Mouse (Mus musculus) MEL (cell line): Measurements from ENCODE around the gene Utp20. TPM values are rescaled to one million over a fixed set of nuclear protein-coding genes. Genes with fewer than 3 reads are reported as not detected.

Experiments
- DNase-seq: peaks from one replicate; pipeline ENCODE4 v3.0.0; 2011; ENCODE audit warnings: low read depth, low spot score
- H3K27ac ChIP-seq: 2 replicates; pipeline ENCODE4 v1.5.1; 2012; ENCODE audit warnings: low read depth, mild to moderate bottlenecking, control low read depth, low read length, moderate library complexity; ENCODE audit not compliant: control insufficient read depth
- H3K27me3 ChIP-seq, 2 experiments: fragments of 150-350 bp in 1 of 2; sonication (generic) in 1 of 2; 2 replicates each; pipeline ENCODE4 v1.6.1; 2012; ENCODE audit warnings: low read length in 2 of 2, mild to moderate bottlenecking in 2 of 2, improper control_type of control experiment in 1 of 2, moderate library complexity in 1 of 2; ENCODE audit not compliant: insufficient read depth in 2 of 2, control insufficient read depth in 1 of 2
- H3K36me3 ChIP-seq, 2 experiments: 2 replicates each; pipeline ENCODE4 v1.6.1; 2012 to 2014; ENCODE audit warnings: low read length in 2 of 2, improper control_type of control experiment in 1 of 2, inconsistent platforms in 1 of 2, mild to moderate bottlenecking in 1 of 2; ENCODE audit not compliant: insufficient read depth in 2 of 2, control insufficient read depth in 1 of 2
- H3K4me1 ChIP-seq, 2 experiments: fragments of 150-350 bp in 1 of 2; sonication (generic) in 1 of 2; 2 replicates each; pipeline ENCODE4 v1.6.1; 2012; ENCODE audit warnings: low read length in 2 of 2, improper control_type of control experiment in 1 of 2, mild to moderate bottlenecking in 1 of 2; ENCODE audit not compliant: insufficient read depth in 2 of 2, control insufficient read depth in 1 of 2
- H3K4me3 ChIP-seq, 2 experiments: fragments of 150-350 bp in 1 of 2; sonication (generic) in 1 of 2; 2 replicates each; pipeline ENCODE4 v1.5.1; 2012; ENCODE audit warnings: low read depth in 2 of 2, low read length in 2 of 2, mild to moderate bottlenecking in 2 of 2, moderate library complexity in 2 of 2, control low read depth in 1 of 2, improper control_type of control experiment in 1 of 2; ENCODE audit not compliant: control insufficient read depth in 1 of 2, insufficient read depth in 1 of 2
- H3K79me2 ChIP-seq: 2 replicates; pipeline ENCODE4 v1.6.1; 2012; ENCODE audit warnings: mild to moderate bottlenecking, low read length, moderate library complexity; ENCODE audit not compliant: control insufficient read depth, poor library complexity, insufficient read depth
- H3K9ac ChIP-seq: 2 replicates; pipeline ENCODE4 v1.6.1; 2012; ENCODE audit warnings: low read depth, mild to moderate bottlenecking, control low read depth, low read length, moderate library complexity; ENCODE audit not compliant: control insufficient read depth, poor library complexity, severe bottlenecking
- H3K9me3 ChIP-seq: fragments of 150-350 bp; sonication (generic); replicated peaks from 2 replicates; pipeline ENCODE4 v1.6.1; 2012; ENCODE audit warnings: mild to moderate bottlenecking, low read length, improper control_type of control experiment, moderate library complexity; ENCODE audit not compliant: insufficient read depth
- BHLHE40 ChIP-seq: IDR thresholded peaks from 2 replicates; pipeline ENCODE4 v1.6.1; 2012; ENCODE audit warnings: low read depth, mild to moderate bottlenecking, inconsistent platforms, low read length, improper control_type of control experiment, borderline replicate concordance
- CHD1 ChIP-seq: IDR thresholded peaks from 2 replicates; pipeline ENCODE4 v1.6.1; 2012; ENCODE audit warnings: low read depth, mild to moderate bottlenecking, inconsistent platforms, low read length, improper control_type of control experiment
- CHD2 ChIP-seq: IDR thresholded peaks from 2 replicates; pipeline ENCODE4 v1.6.1; 2011; ENCODE audit warnings: low read length, improper control_type of control experiment
- CTCF ChIP-seq, 3 experiments: IDR thresholded peaks in 2 of 3; conservative IDR thresholded peaks in 1 of 3; 2 replicates each; pipeline ENCODE4 v1.5.1; 2011 to 2012; ENCODE audit warnings: low read length in 3 of 3, low read depth in 2 of 3, mild to moderate bottlenecking in 2 of 3, improper control_type of control experiment in 1 of 3, inconsistent platforms in 1 of 3, mixed read lengths in 1 of 3, moderate library complexity in 1 of 3; ENCODE audit not compliant: control insufficient read depth in 1 of 3, insufficient read depth in 1 of 3, poor library complexity in 1 of 3, severe bottlenecking in 1 of 3
- E2F4 ChIP-seq: IDR thresholded peaks from 2 replicates; pipeline ENCODE4 v1.6.1; 2011; ENCODE audit warnings: low read depth, low read length, improper control_type of control experiment, borderline replicate concordance
- ELF1 ChIP-seq: IDR thresholded peaks from 2 replicates; pipeline ENCODE4 v1.6.1; 2014; ENCODE audit warnings: low read depth, mild to moderate bottlenecking, inconsistent platforms, low read length, improper control_type of control experiment, moderate library complexity
- EP300 ChIP-seq, 2 experiments: IDR thresholded peaks; 2 replicates each; pipeline ENCODE4 v1.6.1; 2011; ENCODE audit warnings: improper control_type of control experiment in 2 of 2, low read length in 2 of 2, low read depth in 1 of 2, mild to moderate bottlenecking in 1 of 2
- ETS1 ChIP-seq: IDR thresholded peaks from 2 replicates; pipeline ENCODE4 v1.6.1; 2012; ENCODE audit warnings: low read depth, mild to moderate bottlenecking, inconsistent platforms, low read length, improper control_type of control experiment, moderate library complexity
- GABPA ChIP-seq: IDR thresholded peaks from 2 replicates; pipeline ENCODE4 v1.6.1; 2012; ENCODE audit warnings: low read depth, mild to moderate bottlenecking, inconsistent platforms, low read length, improper control_type of control experiment, moderate library complexity
- GATA1 ChIP-seq: IDR thresholded peaks from 2 replicates; pipeline ENCODE4 v1.6.1; 2011; ENCODE audit warnings: low read depth, low read length, improper control_type of control experiment
- HCFC1 ChIP-seq: IDR thresholded peaks from 2 replicates; pipeline ENCODE4 v1.6.1; 2012; ENCODE audit warnings: low read depth, mild to moderate bottlenecking, inconsistent platforms, low read length, improper control_type of control experiment, moderate library complexity
- JUND ChIP-seq: IDR thresholded peaks from 2 replicates; pipeline ENCODE4 v1.6.1; 2011; ENCODE audit warnings: low read depth, mild to moderate bottlenecking, improper control_type of control experiment, low read length
- KAT2A ChIP-seq: conservative IDR thresholded peaks from 2 replicates; pipeline ENCODE4 v1.6.1; 2012; ENCODE audit warnings: low read depth, low read length, improper control_type of control experiment, inconsistent platforms
- MAFK ChIP-seq: IDR thresholded peaks from 2 replicates; pipeline ENCODE4 v1.6.1; 2011; ENCODE audit warnings: low read depth, mild to moderate bottlenecking, low read length, improper control_type of control experiment, borderline replicate concordance
- MAX ChIP-seq: IDR thresholded peaks from 2 replicates; pipeline ENCODE4 v1.6.1; 2011; ENCODE audit warnings: low read length, improper control_type of control experiment
- MAZ ChIP-seq: IDR thresholded peaks from 2 replicates; pipeline ENCODE4 v1.6.1; 2012; ENCODE audit warnings: low read depth, mild to moderate bottlenecking, inconsistent platforms, low read length, improper control_type of control experiment
- MEF2A ChIP-seq: IDR thresholded peaks from 2 replicates; pipeline ENCODE4 v1.6.1; 2014; ENCODE audit warnings: low read depth, mild to moderate bottlenecking, inconsistent platforms, low read length, improper control_type of control experiment; ENCODE audit not compliant: poor library complexity, insufficient replicate concordance, severe bottlenecking; ENCODE audit errors: extremely low read depth
- MXI1 ChIP-seq: IDR thresholded peaks from 2 replicates; pipeline ENCODE4 v1.6.1; 2011; ENCODE audit warnings: mild to moderate bottlenecking, low read depth, low read length, improper control_type of control experiment
- MYB ChIP-seq: IDR thresholded peaks from 2 replicates; pipeline ENCODE4 v1.6.1; 2011; ENCODE audit warnings: mild to moderate bottlenecking, low read depth, low read length, improper control_type of control experiment
- MYC ChIP-seq: IDR thresholded peaks from 2 replicates; pipeline ENCODE4 v1.6.1; 2011; ENCODE audit warnings: low read depth, mild to moderate bottlenecking, low read length, improper control_type of control experiment, moderate library complexity
- NELFE ChIP-seq: IDR thresholded peaks from 2 replicates; pipeline ENCODE4 v1.6.1; 2011; ENCODE audit warnings: low read depth, low read length, improper control_type of control experiment
- NRF1 ChIP-seq: IDR thresholded peaks from 2 replicates; pipeline ENCODE4 v1.6.1; 2014; ENCODE audit warnings: low read depth, mild to moderate bottlenecking, inconsistent platforms, low read length, improper control_type of control experiment, moderate library complexity; ENCODE audit not compliant: poor library complexity, insufficient read depth, severe bottlenecking
- POLR2A ChIP-seq, 2 experiments: IDR thresholded peaks; 2 replicates each; pipeline ENCODE4 v1.6.1; 2011 to 2012; ENCODE audit warnings: low read length in 2 of 2, mild to moderate bottlenecking in 2 of 2, control low read depth in 1 of 2, improper control_type of control experiment in 1 of 2, low read depth in 1 of 2, moderate library complexity in 1 of 2; ENCODE audit not compliant: control insufficient read depth in 1 of 2, insufficient read depth in 1 of 2, poor library complexity in 1 of 2
- POLR2AphosphoS2 ChIP-seq: IDR thresholded peaks from 2 replicates; pipeline ENCODE4 v1.6.1; 2011; ENCODE audit warnings: low read length, improper control_type of control experiment
- POLR2AphosphoS5 ChIP-seq: IDR thresholded peaks from 2 replicates; pipeline ENCODE4 v1.6.1; 2012; ENCODE audit warnings: low read depth, borderline replicate concordance, mild to moderate bottlenecking, inconsistent platforms, low read length, moderate library complexity, mixed read lengths
- RAD21 ChIP-seq: IDR thresholded peaks from 2 replicates; pipeline ENCODE4 v1.6.1; 2011; ENCODE audit warnings: mild to moderate bottlenecking, low read depth, low read length, improper control_type of control experiment
- RCOR1 ChIP-seq: IDR thresholded peaks from 2 replicates; pipeline ENCODE4 v1.6.1; 2012; ENCODE audit warnings: low read depth, mild to moderate bottlenecking, inconsistent platforms, low read length, improper control_type of control experiment
- SIN3A ChIP-seq: IDR thresholded peaks from 2 replicates; pipeline ENCODE4 v1.6.1; 2012; ENCODE audit warnings: low read length, improper control_type of control experiment, inconsistent platforms
- SMC3 ChIP-seq: IDR thresholded peaks from 2 replicates; pipeline ENCODE4 v1.6.1; 2011; ENCODE audit warnings: low read depth, low read length, improper control_type of control experiment
- TAL1 ChIP-seq: IDR thresholded peaks from 2 replicates; pipeline ENCODE4 v1.6.1; 2012; ENCODE audit warnings: mild to moderate bottlenecking, inconsistent platforms, low read length, moderate library complexity, mixed read lengths
- TBP ChIP-seq: IDR thresholded peaks from 2 replicates; pipeline ENCODE4 v1.8.0; 2011; ENCODE audit warnings: low read depth, low read length, improper control_type of control experiment
- TCF12 ChIP-seq: IDR thresholded peaks from 2 replicates; pipeline ENCODE4 v1.6.1; 2014; ENCODE audit warnings: low read depth, mild to moderate bottlenecking, inconsistent platforms, low read length, improper control_type of control experiment, moderate library complexity
- UBTF ChIP-seq: IDR thresholded peaks from 2 replicates; pipeline ENCODE4 v1.6.1; 2012; ENCODE audit warnings: low read depth, mild to moderate bottlenecking, inconsistent platforms, low read length, improper control_type of control experiment, moderate library complexity, borderline replicate concordance; ENCODE audit not compliant: insufficient read depth
- USF1 ChIP-seq: IDR thresholded peaks from 2 replicates; pipeline ENCODE4 v1.6.1; 2014; ENCODE audit warnings: low read depth, mild to moderate bottlenecking, inconsistent platforms, low read length, improper control_type of control experiment, moderate library complexity
- USF2 ChIP-seq, 2 experiments: IDR thresholded peaks; 2 replicates each; pipeline ENCODE4 v1.6.1; 2011 to 2012; ENCODE audit warnings: improper control_type of control experiment in 2 of 2, low read length in 2 of 2, borderline replicate concordance in 1 of 2, inconsistent platforms in 1 of 2, low read depth in 1 of 2, mild to moderate bottlenecking in 1 of 2; ENCODE audit not compliant: insufficient read depth in 1 of 2
- ZC3H11A ChIP-seq: IDR thresholded peaks from 2 replicates; pipeline ENCODE4 v1.6.1; 2012; ENCODE audit warnings: low read depth, mild to moderate bottlenecking, inconsistent platforms, low read length, improper control_type of control experiment
- ZKSCAN1 ChIP-seq: IDR thresholded peaks from 2 replicates; pipeline ENCODE4 v1.6.1; 2012; ENCODE audit warnings: low read depth, mild to moderate bottlenecking, inconsistent platforms, low read length, improper control_type of control experiment, moderate library complexity
- ZMIZ1 ChIP-seq: IDR thresholded peaks from 2 replicates; pipeline ENCODE4 v1.6.1; 2012; ENCODE audit warnings: low read depth, mild to moderate bottlenecking, inconsistent platforms, low read length, improper control_type of control experiment, moderate library complexity
- ZNF384 ChIP-seq: IDR thresholded peaks from 2 replicates; pipeline ENCODE4 v1.6.1; 2012; ENCODE audit warnings: low read depth, mild to moderate bottlenecking, inconsistent platforms, low read length, improper control_type of control experiment
- polyA plus RNA-seq, 2 experiments: library from polyadenylated mRNA; stranded (reverse) in 1 of 2; unstranded in 1 of 2; fragments of >175 nt in 1 of 2; fragments of >200 nt in 1 of 2; gene quantifications; 2 replicates each; pipeline versions ENCODE4 v1.2.1 to v1.2.4; 2012; ENCODE audit warnings: low replicate concordance in 2 of 2, low read depth in 1 of 2; ENCODE audit not compliant: insufficient read length in 2 of 2, insufficient read depth in 1 of 2, missing spikeins in 1 of 2
- total RNA-seq: library from RNA; depleted of rRNA; stranded (reverse); fragments of 300-350 nt; gene quantifications from 2 replicates; pipeline ENCODE4 v1.2.3, GENCODE M21; 2012

Utp20 gene
- total and polyA plus RNA-seq, 3 experiments, result 56.5 to 138 (median 62.8) TPM

DNA sequence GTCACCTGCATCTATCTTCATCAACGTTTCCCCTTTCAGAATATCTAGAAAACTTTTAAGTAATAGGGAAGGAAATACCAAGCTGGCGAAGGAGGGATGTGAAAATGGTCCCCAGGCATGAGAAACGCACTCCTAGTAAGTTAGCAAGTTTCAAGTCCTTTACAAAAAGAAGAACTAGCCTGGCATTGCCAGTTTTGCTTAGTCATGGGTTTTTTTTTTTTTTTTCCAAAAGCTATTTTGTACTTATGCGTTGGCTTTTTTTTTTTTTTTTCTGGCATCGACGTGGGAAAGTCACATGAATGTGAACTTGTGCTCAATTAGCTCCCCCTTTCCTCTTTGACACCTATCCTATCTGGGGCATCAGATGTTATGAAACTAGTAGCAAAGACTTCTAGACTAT, 114.2 kb downstream of the Utp20 start:
- Histone ChIP-seq H3K27ac (no peak overlapping the region), H3K9ac (no peak overlapping the region)

DNA sequence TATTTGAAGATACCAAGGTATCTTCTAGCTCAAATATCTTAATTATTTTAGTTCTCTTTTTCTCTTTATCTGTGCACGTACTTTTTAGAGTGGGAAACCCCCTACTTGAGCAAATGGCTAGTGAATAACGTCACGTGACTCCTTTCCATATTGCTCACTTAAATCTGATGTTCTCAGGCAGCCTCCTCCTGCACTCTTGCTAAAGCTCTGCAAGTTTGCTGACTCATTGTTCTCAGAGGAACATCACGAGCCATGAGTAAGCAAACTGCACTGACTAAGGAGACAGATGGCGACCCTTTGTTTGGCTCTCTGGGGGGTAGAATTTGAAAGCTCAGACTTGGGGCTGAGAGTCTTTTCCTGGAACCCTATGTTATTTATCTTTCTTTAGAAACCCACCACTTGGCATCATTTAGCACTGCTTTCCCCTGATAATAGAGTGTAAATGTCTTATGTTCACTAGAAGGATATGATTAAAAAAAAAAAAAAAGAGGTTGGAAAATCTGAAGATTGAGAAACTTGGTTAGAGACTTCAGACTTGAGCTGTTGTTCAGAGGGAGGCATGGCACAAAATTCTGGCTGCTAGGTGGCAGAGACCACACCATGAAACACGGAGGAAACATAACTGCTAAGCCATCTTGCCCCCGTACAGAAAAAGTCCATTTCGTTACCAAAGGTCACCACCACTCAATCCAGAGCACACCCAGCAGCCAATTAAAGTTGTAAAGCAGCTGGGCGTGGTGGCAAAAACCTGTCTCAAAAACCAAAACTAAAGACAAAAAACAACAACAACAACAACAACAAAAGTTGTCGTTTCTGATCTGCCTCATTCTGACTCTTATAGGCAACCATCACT, 117.7 kb downstream of the Utp20 start:
- Histone ChIP-seq H3K79me2 (no peaks in the 10 kb centered on the region), H3K27me3 (no peaks in the 10 kb centered on the region), H3K9me3 (no peaks in the 10 kb centered on the region), H3K4me3 (no peak overlapping the region), H3K36me3 (peaks cover 0 to 16% of the 10 kb centered on the region in 2 experiments; a peak in 2 of 4 replicates), H3K9ac (no peak overlapping the region), H3K4me1 (peaks cover 0 to 16% of the 10 kb centered on the region in 2 experiments; a peak in 2 of 4 replicates), H3K27ac (no peak overlapping the region)
- DNase-seq, result peak; percentile 85
- TF ChIP-seq RCOR1 (peak; percentile 84), USF2 (IDR thresholded peaks at IDR 0.05; ENCODE audit: borderline replicate concordance in 1 of 2, insufficient read depth in 1 of 2, low read depth in 1 of 2, low read length in 2 of 2) (peak; percentile 44 to 66; a peak in 3 of 4 replicates), TAL1 (peak; percentile 46), SMC3 (no peak), TCF12 (peak; percentile 49; the same call in 1 of the 2 replicates), MYC (no peak), EP300 (IDR thresholded peaks at IDR 0.05; ENCODE audit: low read depth in 1 of 2, low read length in 2 of 2) (peak; percentile 48 to 65; a peak in 3 of 4 replicates), GABPA (peak; percentile 71), ZNF384 (0 out of 2 replicates have a peak, but pooled peaks have one; percentile 39), SIN3A (0 out of 2 replicates have a peak, but pooled peaks have one; percentile 44), ETS1 (peak; percentile 84), CHD1 (no peak), BHLHE40 (peak; percentile 85), MXI1 (peak; percentile 43; the same call in 1 of the 2 replicates)

More for the DNA sequence above, 114.2 kb downstream of the Utp20 start:
- H3K9me3 ChIP-seq, result no peaks in the 10 kb centered on the region
- peaks cover 0 to 16% of the 10 kb centered on the region in 2 experiments; a peak in 2 of 4 replicates for H3K36me3 ChIP-seq
- H3K79me2 ChIP-seq, result no peaks in the 10 kb centered on the region
- peaks cover 0 to 16% of the 10 kb centered on the region in 2 experiments; a peak in 2 of 4 replicates for H3K4me1 ChIP-seq
- H3K4me3 ChIP-seq, result no peak overlapping the region
- DNase-seq, result peak; percentile 57
- no peak for TF ChIP-seq ZMIZ1
- no peak; the same call in 1 of the 2 replicates for TF ChIP-seq MAX
- TF ChIP-seq NELFE, result no peak
- no peak for TF ChIP-seq SMC3
- TF ChIP-seq UBTF, result no peak
- no peak for TF ChIP-seq ZKSCAN1
- TF ChIP-seq POLR2AphosphoS2, result no peak
- TF ChIP-seq POLR2AphosphoS5, result no peak
- no peak for TF ChIP-seq CTCF (IDR thresholded peaks at IDR 0.05 in 2 of 3, conservative IDR thresholded peaks at IDR 0.05 in 1 of 3; ENCODE audit: control insufficient read depth in 1 of 3, insufficient read depth in 1 of 3, low read depth in 2 of 3, low read length in 3 of 3, poor library complexity in 1 of 3, severe bottlenecking in 1 of 3)
- TF ChIP-seq ETS1, result peak; percentile 65
- TF ChIP-seq CHD1, result no peak
- no peak for TF ChIP-seq USF2 (IDR thresholded peaks at IDR 0.05; ENCODE audit: borderline replicate concordance in 1 of 2, insufficient read depth in 1 of 2, low read depth in 1 of 2, low read length in 2 of 2)
- TF ChIP-seq POLR2A (IDR thresholded peaks at IDR 0.05; ENCODE audit: control insufficient read depth in 1 of 2, insufficient read depth in 1 of 2, low read depth in 1 of 2, low read length in 2 of 2, poor library complexity in 1 of 2), result no peak
- no peak for TF ChIP-seq RAD21
- no peak for TF ChIP-seq ELF1
- TF ChIP-seq TAL1, result no peak
- TF ChIP-seq EP300 (IDR thresholded peaks at IDR 0.05; ENCODE audit: low read depth in 1 of 2, low read length in 2 of 2), result peak; percentile 13 to 36; a peak in 1 of 4 replicates
- TF ChIP-seq HCFC1, result no peak
- no peak for TF ChIP-seq GATA1
- no peak for TF ChIP-seq RCOR1
- TF ChIP-seq ZC3H11A, result no peak
- no peak for TF ChIP-seq JUND
- TF ChIP-seq MAFK, result peak; percentile 84
- TF ChIP-seq ZNF384, result peak; percentile 98
- no peak for TF ChIP-seq MYC
- no peak for TF ChIP-seq MAZ
- no peak for TF ChIP-seq CHD2
- TF ChIP-seq USF1, result peak; percentile 36; the same call in 1 of the 2 replicates
- TF ChIP-seq SIN3A, result no peak
- TF ChIP-seq KAT2A, result no peak
- no peak for TF ChIP-seq BHLHE40
- no peak for TF ChIP-seq E2F4
- no peak for TF ChIP-seq MYB
- no peak for TF ChIP-seq NRF1
- no peak for TF ChIP-seq MEF2A
- no peak for TF ChIP-seq TCF12
- no peak for TF ChIP-seq MXI1
- no peak for TF ChIP-seq TBP
- TF ChIP-seq, all 39 proteins: peak for 5
- H3K27me3 ChIP-seq, result peaks cover 0 to 3% of the 10 kb centered on the region in 2 experiments; a peak in 2 of 4 replicates
